Mouse (Mus musculus) central nervous system, embryonic 18 days (tissue): Measurements from ENCODE around the gene Mfap3l. TPM values are rescaled to one million over a fixed set of nuclear protein-coding genes. Genes with fewer than 3 reads are reported as not detected.

Experiments
- polyA plus RNA-seq: library from polyadenylated mRNA; depleted of rRNA; stranded (reverse); fragments of >200 nt; gene quantifications from 2 replicates; pipeline ENCODE4 v1.2.3, GENCODE M21; 2012; rRNA removed

Mfap3l gene
- 5.0 and 7.0 TPM in 2 replicates for polyA plus RNA-seq

DNA sequence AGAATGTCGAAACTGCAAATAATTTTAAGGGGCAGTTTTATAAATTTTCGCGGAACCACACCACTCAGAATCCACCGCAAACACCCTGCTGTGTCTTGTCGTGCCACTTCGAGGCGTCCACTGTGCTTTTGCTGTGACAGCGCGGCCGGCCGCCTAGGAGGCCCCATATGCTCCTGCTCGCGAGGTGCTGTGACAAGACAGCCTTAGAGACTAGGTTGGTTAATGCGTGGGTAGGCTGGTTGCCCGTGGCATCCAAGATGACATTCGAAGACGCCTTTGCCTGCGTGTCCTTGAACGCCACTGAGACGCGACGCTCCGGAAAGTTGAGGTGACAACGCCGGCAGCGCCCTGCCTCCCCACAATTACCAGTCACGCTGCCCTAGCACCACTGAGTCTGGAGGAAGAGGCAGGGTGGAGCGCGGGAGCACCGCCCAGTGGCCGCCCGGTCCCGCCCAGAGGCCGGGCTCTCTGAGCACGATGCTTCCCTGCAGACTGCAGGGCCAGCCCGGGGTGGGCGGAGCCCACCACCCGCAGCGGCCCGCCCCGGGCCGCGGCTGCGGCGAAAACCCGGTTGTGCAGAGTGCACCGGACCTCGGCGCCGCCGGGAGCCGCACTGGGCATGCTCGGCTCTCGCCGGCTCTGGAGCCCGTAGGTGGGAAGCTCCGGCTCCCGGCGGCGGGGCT, at the start of gene Mfap3l:
TSS of gene Mfap3l (plus strand) at position 578 of the 683 bp plus-strand sequence.

Other genes starting within 250 kb of the Mfap3l start
- not detected in 2 replicates for gene Gm10283, start 129.6 kb upstream of the Mfap3l start, polyA plus RNA-seq
- 0.73 and 1.0 TPM in 2 replicates for gene Aadat, start 126.9 kb upstream of the Mfap3l start, polyA plus RNA-seq